Mouse (Mus musculus): ENCODE data around the gene Rpn1. TPM values are rescaled to one million over a fixed set of nuclear protein-coding genes. Genes with fewer than 3 reads are reported as not detected.

Rpn1 gene
- polyA plus RNA-seq (2014; fragmentation: Illumina TruSeq; extraction: RNeasy Lipid Tissue Mini Kit (QIAGEN cat#74804); ENCODE audit: low read depth, low replicate concordance) = 210 TPM

DNA sequence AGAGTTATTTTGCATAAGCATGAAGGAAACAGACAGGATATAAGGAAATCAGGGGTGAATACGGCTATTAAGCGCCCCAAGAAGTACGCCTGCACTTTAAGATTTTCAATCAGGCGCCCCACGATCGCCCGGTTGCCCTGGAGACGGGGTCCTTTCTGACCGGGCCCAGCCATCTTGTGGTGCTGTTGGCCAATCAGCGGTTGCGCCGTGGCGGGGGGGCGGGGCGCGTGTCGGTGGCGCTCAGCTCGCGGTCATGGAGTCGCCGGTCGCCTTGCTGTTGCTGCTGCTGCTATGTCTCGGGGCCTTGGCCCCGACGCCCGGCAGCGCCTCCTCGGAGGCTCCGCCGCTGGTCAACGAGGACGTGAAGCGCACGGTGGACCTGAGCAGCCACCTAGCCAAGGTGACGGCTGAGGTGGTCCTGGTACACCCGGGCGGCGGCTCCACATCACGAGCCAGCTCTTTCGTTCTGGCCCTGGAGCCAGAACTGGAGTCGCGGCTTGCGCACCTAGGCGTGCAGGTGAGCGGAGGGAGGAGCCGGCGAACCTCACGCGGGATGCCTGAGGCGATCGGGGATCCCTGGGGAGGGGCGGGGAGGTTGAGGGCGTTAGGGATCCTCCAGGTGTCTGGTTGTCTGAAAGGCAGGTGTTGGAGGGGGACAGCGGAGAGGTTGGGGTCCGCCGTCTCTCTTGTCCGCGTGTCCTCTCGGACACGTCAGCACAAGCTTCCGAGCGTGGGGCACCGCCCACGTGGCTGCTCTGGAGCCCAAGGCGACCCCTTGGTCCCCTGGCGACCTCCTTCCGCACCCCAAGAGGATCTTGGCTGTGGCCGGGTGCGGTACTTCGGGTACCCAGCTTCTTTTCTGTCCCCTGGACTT, at the start of gene Rpn1:
TSS of gene Rpn1 (plus strand) at position 205 of the 874 bp plus-strand sequence.

DNA sequence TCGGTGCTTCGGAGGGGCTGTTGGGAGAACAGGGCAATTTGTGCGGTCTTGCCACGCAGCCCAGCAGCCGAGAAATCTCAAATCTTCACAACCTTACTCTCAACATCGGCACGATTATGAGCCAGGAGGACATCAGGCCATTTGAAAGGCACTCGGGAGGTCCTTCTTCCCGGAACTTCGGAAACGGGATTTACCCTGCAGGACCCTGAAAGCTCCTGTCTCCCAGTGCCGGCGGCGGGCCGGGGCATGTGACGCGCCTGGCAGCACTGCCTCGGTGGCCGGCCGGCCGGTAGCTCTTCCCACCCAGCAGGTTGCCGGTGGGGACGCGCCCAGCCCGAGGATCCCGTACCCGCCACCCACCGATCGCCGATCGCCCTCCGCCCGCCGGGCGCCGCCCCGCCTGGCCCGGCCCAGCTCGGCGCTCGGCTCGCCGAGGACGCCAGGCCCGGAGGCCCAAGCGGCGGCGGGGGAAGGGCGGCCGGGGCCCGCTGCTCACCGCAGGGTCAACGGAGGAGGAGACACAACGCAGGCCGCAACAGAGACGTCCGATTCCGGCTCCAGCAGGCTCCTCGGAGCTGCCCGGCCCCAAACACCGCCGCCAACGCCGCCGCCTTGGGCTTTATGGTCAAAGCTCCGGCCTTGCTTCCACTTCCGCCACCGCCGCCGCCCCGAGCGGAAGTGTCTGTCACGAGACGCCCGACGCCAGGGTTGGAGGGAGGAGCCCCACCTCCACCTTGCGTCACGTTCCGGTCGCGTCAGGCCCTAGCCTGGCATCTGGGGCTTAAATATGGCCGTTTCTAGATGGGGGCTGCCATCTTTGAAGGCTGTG, 39.5 kb upstream of the Rpn1 start, which contains the start of gene Rab7:
TSS of gene Rab7 (minus strand) at position 694 of the 829 bp plus-strand sequence.

Other genes starting within 250 kb of the Rpn1 start
- not detected for gene Gm45140, start 248.7 kb upstream of the Rpn1 start, polyA plus RNA-seq (2014; fragmentation: Illumina TruSeq; extraction: RNeasy Lipid Tissue Mini Kit (QIAGEN cat#74804); ENCODE audit: low read depth, low replicate concordance)
- 25.6 TPM for gene Isy1, start 245.7 kb upstream of the Rpn1 start, polyA plus RNA-seq (2014; fragmentation: Illumina TruSeq; extraction: RNeasy Lipid Tissue Mini Kit (QIAGEN cat#74804); ENCODE audit: low read depth, low replicate concordance)
- gene Cnbp, start 233.4 kb upstream of the Rpn1 start, polyA plus RNA-seq (2014; fragmentation: Illumina TruSeq; extraction: RNeasy Lipid Tissue Mini Kit (QIAGEN cat#74804); ENCODE audit: low read depth, low replicate concordance) = 298 TPM
- gene Copg1, start 196.7 kb upstream of the Rpn1 start, polyA plus RNA-seq (2014; fragmentation: Illumina TruSeq; extraction: RNeasy Lipid Tissue Mini Kit (QIAGEN cat#74804); ENCODE audit: low read depth, low replicate concordance) = 95.9 TPM
- gene Hmces, start 170.5 kb upstream of the Rpn1 start, polyA plus RNA-seq (2014; fragmentation: Illumina TruSeq; extraction: RNeasy Lipid Tissue Mini Kit (QIAGEN cat#74804); ENCODE audit: low read depth, low replicate concordance) = 29.7 TPM
- 7.9 TPM for gene H1fx, start 102.8 kb upstream of the Rpn1 start, polyA plus RNA-seq (2014; fragmentation: Illumina TruSeq; extraction: RNeasy Lipid Tissue Mini Kit (QIAGEN cat#74804); ENCODE audit: low read depth, low replicate concordance)
- 258 TPM for gene Rab7, start 39.2 kb upstream of the Rpn1 start, polyA plus RNA-seq (2014; fragmentation: Illumina TruSeq; extraction: RNeasy Lipid Tissue Mini Kit (QIAGEN cat#74804); ENCODE audit: low read depth, low replicate concordance)
- gene Gata2, start 109.4 kb downstream of the Rpn1 start, polyA plus RNA-seq (2014; fragmentation: Illumina TruSeq; extraction: RNeasy Lipid Tissue Mini Kit (QIAGEN cat#74804); ENCODE audit: low read depth, low replicate concordance) = 13.1 TPM
- gene Dnajb8, start 137.8 kb downstream of the Rpn1 start, polyA plus RNA-seq (2014; fragmentation: Illumina TruSeq; extraction: RNeasy Lipid Tissue Mini Kit (QIAGEN cat#74804); ENCODE audit: low read depth, low replicate concordance) = 19.8 TPM

All from adipose tissue, adult 10 weeks (tissue).